Mouse (Mus musculus) gastrocnemius, adult 8-10 months (tissue): ENCODE measurements around the gene Medag. TPM values are rescaled to one million over a fixed set of nuclear protein-coding genes. Genes with fewer than 3 reads are reported as not detected.

Experiments
- DNase-seq, 2 experiments: peaks; one replicate each; pipeline ENCODE4 v3.0.0; 2022; ENCODE audit warnings: low spot score in 2 of 2
- total RNA-seq, 4 experiments: library from RNA; stranded (reverse); gene quantifications; 2 replicates each; pipeline ENCODE4 v1.2.4; 2022

Gene Medag
- total RNA-seq, 4 experiments from 2014 or later = 6.8 to 11.4 (median 9.4) TPM

DNA sequence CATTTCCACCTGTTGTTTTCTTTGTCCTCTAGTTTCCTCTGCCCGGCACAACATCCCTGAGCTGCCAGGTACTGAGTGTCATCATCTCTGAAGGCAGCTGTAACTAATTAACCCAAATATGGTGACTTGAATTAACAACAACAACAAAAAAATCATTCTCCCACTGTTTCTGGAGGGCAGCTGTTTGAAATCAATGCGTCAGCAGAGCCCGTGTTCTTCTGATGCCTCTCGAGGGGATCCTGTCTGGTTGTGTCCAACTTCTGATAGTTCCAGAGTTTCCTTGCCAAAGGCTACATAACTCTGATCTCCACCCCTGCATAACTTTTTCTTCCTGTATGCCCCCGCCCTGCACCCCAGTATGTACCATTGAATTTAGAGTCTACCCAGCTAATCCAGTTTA, 28.9 kb upstream of the Medag start:
- peak in 1 of 2 experiments; percentile 38 for DNase-seq

DNA sequence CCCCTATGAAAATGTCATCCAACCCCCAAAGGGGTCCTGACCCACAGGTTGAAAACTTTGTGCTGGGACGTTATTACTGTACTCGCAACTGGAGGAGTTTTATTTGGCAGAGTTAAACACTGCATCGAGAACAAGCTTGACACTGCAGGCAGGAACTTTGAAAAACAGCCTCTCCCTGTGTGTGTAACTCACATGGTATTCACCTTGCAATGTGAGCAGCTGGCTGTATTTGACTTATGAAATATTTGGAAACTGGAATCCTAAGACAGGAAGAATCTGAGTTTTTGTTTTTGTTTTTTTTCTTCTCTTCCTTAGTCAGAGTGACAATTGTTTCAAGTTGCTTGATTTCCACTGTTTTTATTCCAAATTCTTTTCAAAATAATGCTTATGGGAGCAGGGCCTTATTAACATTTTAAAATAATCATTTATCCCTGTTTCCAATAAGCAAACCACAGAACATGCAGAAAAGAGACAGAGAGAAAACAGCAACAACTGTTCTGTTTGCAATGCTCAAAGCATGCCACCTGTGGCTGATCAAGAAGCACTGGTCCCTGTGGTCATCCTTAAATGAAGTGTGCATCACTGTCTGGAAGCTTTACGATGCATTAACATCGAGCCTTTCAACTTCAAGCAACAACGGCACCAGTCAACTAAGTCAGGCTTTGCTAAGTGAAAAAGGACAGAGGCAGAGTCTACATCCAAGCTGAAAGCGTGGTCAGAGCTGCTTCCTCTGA, 26.2 kb upstream of the Medag start:
- no peak for DNase-seq

DNA sequence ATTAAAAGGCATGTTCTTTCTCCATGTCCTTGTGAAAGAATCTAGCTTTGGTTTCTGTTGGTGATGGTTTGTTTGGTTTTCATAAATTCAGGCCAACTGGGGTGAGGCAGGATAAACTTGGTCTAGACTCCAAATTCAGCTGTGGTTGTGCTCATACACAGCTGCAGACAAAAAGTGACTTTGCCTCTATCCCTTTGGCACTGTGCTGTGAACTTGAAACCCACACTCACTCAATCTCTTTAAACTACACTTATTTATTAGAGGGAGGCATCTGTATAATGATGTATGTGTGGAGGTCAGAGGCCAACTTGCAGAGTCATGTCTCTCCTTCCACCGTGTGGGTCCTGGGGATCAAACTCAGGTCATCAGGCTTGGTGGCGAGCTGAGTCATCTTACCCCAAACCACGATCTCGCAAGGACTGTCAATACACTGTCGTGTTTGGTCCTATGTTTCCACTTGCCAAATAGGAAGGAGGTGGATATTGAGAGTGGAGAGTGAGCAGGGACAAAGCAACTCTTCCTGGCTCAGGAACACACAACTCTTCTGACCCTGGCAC, 25.2 kb upstream of the Medag start:
- DNase-seq = no peak

DNA sequence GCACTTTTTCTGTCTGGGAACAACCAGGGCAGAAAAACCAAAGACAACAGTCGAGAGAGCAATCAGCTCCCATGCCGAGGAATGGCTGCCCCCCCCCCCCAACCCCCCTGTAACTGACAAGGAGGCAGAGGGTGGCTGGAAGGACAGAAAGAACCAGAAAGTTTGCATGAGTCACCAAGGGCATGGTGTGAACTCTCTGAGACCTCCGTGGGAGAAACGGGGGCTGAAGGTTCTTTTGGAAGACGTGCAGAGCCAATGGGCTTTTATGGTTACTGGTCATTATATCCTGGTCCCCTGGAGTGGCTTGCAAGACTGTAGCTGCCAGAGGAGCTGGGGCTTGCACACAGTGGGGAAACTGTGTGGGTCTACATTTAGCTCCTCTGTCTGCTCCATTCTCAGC, 22.6 kb upstream of the Medag start:
- no peak for DNase-seq

DNA sequence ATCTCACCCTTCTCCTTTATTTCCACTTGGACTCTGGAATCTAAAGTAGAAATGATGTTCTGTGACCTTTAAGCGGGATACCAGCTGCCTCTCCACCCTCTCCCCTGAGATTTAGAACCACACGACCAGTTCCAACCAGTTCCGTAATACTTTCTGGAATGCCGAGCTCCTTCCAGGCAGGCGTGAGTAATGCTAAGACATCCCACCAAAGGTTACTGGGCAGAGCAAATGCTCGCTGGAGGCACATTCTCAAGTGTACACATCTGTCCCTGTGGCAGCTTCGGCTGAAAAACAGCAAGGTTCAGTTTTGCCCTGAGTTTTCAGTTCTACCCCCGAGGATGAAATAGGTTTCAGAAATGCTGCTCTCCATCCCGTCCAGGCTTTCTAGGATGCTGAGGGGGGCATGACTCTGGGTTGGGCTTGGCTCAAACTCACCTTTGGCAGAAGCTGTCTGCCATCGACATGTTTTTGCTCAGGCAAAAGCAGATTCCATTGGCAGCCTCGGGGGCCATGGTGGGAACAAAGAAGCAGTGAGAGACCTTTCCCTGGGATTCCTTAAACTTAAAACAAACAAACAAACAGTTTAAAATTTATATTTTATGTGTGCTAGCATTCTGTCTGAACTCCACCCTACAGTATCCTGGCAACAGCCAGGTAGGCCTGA, 21.9 kb upstream of the Medag start:
- DNase-seq = peak; percentile 53 to 64

DNA sequence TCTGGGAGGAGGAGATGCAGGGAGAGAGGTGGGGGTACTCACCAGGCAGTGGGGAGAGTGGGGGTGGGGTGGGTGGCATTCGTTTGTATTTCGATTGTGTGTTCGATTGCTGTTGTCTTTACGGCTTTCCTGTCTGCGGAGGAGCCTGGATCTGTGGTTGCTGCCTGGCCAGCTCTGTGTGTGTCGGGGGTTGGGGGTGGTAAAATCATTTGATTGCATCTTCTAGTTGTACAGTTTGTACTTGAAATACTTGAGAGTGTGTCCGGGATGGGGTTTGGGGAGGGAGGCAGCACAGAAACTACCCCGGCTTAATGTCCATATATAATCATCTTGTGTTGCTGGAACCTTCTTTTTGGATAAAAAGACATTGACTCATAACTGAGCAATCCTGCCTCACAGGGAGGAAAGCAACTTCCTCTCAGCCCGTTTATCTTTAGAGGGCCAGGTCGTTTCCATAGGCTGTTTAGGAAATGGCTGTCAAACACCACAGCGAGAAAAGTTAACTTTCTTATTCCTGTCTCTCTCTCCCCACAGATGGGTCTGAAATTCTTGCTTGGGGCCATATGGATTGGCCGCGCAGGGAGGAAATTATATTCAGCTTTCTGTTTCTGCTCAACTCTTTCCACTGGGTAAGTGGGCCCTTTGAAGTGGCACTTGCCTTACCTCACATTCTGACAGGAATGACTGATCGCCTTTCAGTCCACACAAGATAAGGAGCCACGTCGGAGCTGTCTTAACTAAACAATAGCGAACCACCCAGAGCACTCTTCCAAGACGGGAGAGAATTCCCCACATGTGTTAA, 19.8 kb upstream of the Medag start:
- no peak for DNase-seq

DNA sequence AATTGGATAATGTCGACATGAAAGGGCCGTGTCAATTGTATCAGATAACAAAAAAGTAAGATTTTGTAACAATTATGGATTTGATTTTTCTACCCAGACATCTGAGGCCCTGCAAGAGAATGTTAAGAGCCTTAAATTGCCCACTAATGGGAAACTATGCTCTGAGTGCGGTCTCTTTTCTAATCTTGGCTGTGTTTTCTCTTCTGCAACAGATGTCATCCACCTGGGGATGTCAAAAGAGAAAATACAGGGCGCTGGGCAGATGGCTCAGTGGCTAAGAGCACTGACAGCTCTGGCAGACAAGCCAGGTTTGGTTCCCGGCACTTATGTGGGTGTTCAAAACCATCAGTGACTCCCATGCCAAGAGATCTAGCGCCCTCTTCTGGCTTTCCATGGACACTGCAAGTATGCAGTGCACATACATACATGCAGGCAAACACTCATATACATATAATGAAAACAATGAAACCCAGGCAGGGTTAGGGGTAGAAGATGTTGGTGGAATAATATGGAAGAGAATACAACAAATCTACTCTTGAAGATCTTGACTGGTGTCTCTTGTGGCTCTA, 19.0 kb upstream of the Medag start:
- no peak for DNase-seq

DNA sequence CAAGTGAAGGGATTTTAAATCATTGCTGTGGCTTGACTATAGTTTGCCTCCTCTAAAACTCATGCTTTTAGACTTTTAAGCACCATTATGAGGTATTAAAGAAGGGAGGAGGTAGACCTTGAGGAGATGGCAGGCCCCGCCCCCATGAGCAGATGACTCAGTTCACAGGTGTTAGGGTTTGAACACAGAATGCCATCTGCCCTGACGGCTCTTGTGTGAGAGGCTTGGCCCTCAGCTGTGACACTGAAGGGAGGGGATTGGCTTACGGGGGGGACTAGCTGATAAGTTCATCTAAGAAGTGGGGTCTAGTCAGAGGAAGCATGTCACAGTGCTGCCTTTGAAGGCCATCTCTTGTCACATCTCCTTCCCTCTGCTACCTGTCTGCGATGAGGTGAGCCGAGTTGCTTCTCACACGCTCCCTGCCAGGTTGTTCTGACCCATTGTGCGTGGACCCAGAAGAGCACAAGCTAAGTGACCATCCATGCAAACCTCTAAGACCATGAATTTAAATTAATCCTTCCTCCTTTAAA, 10.0 kb upstream of the Medag start:
- no peak for DNase-seq

DNA sequence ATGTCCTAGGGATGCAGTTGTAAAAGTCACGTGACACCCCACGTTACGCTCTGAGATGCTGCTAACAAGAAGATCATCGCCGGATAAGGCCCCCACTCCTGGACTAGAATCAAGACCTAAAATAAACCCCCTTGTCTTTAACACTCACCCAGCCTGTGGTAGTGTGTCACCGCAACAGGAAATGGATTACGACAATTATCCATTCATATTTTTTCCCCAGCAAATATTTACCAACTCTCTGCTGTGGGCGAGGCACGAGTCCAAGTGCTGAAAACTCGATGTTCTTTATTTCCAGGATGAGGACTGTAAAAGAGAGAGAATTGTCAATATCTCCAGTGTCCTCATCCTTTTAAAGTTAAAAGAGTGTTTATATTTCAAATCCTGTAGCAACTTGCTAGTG, 9.5 kb upstream of the Medag start:
- DNase-seq = no peak

DNA sequence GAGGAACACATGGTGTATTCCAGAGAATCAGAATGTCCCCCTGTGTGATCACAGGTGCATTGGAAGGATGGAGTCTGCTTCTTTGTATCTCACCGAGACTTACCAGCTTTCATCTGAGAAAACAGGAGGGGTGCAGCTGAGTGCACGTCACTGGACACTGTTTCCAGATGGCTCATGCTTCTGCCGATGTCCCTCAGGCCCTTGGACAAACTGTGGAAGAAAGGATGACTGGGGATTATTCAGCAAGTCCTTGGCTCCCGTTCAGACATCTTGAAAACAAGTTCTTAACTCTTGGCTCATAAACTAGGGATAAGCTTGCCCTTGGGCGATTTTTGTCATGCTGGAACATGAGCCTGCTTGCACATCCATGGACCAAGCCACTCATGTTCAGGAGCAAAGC, 8.2 kb upstream of the Medag start:
- DNase-seq = peak in 1 of 2 experiments; percentile 61

DNA sequence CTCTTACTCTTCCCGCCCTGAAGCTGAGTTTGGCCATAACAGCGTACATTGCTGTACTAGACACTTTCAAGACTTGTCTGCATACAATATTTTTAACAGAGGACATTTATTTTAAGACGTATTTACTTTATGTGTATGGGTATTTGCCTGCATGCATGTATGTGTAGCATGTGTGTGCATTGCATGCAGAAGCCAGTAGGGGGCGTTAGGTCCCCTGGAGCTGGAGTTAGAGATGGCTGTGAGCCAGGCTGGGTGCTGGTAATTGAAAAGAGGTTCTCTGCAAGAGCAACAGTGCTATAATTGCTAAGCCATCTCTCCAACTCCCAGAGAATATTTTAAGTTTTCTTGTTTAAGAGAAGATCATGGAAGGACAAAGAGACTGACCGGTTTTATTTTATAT, 6.8 kb upstream of the Medag start:
- no peak for DNase-seq

DNA sequence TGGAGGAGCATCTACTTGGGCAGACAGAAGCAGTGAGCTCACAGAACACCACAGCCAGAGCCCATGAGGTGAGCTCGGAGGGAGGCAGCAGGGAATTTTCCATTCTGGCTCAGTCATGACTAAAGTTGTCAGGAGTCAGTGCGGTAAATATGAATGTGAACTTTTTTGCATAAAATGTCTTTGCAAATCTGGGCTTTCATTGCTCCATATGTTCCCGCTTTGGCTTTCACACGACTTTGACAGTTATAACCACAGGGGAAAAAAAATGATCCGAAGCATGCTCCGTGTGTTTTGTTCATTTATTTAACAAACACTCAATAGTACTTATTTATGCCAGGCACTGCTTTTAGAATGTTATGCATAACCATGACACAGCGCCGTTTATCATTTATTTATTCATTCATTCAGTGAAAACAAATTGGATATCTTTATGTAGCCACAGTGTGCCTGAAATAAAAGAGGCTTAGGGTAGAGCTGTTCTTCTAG, 4.7 kb upstream of the Medag start:
- DNase-seq = no peak

DNA sequence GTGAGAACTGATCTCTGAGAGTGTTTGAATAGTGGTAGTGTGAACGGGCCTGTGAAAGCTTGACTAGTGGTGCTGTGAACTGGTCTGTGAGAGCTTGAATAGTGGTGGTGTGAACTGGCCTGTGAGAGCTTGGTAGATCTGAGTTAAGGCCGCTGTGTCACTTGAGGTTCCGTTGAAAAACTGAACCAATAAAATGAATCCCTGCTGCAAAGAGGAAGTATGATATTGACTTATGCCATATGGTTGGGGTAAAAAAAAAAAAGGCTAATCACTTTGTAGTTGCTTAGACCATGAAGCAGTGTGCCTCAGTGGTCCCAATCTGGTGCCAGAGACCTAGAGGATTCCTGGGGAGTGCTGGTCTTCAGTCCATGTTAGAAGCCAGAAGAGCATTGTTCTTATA, 2.0 kb upstream of the Medag start:
- DNase-seq = no peak

DNA sequence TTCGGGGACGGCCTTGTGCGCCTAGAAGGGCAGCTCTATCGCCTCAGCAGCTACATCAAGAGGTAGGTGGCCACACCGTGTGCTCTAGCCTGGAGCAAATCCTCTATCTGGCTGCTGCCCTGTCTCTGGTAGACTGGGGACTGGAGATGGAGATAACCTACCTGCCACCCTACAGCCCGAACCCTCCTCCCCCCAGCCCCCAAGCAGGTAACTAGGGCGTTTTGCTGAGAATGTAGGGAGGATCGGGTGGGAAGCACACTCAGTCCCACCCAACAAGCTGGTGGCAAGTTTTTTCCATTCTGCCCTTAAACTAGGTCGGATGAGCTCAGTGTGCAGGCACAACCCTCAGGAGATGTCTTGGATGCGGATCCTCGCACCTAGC, 636 bp downstream of the Medag start:
- no peak for DNase-seq

DNA sequence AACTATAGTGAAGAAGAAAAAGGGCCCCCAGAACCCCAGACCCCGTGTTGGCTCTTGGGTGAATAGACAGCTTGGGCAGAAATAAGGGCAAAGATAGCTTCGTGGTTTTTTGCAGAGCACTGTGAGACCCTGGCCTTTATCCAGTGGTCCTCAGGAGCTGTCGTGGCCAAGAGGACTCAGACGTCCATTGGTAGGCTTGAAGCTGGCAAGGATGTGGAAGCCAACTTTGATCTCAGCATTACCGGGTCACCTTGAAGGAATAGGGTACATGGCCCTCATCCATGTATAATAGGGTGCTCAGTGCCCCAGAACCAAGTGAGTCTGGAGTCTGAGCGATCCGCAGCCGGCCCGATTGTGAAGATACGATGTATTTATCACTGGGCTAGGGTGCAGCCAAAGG, 1.1 kb downstream of the Medag start:
- no peak for DNase-seq

DNA sequence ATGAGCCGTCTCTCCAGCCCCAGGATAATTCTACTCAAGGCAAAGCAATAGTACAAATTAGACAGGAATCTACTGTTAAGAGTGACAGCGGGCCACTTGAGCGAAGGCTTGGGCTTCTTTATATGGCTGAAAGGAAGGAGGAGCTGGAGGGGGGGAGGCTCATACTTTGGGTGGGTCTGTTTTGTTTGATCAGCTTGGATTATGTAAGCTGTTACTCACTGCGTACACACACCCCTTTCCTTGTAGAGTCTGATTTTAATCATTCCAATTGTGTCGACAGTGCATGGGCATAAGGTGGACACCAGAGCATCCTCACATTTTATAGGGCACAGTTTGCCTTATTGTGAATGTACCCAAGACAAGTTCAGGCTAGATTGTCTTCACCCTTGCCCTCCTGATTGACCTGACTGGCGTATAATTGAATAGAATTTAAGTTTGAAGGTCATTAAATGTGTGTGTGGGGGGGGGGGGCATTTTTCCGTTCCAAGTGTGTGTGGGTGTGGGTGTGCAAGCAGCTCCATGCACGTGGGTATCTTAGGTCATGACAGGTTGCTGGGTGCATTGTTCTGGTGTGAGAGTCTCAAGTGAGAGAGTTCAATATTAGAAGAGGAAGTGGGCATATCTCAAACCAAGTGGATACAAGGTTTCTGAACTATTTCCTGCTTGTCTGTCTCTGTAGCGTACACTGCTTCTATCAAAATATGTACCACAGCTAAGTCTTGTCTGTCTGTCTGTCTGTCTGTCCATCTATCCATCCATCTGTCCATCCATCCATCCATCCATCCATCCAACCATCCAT, 3.0 kb downstream of the Medag start:
- no peak for DNase-seq

DNA sequence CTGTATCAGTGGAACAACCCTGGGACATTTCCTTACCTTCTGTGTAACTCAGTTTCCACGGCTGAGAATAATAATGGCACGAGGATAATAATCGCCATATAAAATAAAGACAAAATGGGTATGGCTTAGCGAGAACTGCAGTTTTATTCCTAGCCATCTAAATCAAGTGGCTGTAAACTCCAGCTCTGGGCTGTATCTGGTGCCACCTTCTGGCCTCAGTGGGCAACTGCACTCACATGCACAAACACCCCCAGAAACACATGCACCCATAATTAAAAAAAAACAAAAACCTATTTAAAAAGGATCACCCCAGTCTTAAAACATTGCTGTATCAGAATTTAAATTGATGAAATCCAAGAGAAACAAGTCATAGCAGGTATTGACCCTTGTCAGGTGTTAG, 5.8 kb downstream of the Medag start:
- no peak for DNase-seq

DNA sequence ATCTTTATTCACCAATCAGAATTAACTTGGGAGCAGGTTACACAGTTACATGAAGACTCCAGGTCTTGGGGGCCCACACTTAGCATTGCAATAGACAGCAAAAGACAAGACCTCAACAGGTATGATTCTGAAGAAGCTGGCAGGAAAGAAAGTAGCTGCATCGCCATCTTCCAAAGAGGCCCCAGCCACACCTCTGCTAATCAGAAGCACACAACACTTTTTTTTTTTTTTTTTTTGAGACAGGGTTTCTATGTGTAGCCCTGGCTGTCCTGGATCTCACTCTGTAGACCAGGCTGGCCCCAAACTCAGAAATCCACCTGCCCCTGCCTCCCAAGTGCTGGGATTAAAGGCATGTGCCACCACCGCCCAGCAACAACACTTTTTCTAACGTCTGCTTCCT, 15.0 kb downstream of the Medag start:
- DNase-seq = no peak

DNA sequence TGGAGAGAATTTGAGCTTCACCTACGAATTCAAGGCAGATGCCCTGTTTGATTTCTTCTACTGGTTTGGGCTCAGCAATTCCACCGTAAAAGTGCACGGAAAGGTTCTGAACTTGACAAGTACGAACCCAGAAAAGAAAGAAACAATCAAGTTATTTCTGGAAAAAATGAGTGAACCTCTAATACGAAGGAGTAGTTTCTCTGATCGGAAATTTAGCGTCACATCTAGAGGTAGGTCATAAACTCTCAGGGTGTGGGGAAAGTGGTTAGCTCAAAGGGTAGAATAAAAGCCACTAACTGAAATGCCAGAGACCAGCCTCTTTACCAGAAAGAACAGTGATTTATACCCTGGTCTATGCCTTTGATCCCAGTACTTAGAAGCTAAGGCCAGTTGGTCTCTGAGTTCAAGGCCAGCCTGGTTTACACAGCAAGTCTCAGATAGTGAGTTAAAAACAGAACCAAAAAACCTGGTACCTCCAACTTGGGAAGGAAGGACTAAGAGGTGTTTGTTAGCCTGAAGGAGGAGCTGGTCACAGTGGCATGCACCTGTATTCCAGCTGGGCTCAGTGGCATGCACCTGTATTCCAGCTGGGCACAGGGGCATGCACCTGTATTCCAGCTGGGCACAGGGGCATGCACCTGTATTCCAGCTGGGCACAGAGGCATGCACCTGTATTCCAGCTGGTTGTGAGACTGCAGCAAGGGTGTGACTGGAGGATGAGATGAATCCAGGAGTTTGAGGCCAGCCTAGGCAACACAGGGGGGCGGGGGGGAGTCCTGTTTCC, 15.9 kb downstream of the Medag start:
- DNase-seq = no peak

DNA sequence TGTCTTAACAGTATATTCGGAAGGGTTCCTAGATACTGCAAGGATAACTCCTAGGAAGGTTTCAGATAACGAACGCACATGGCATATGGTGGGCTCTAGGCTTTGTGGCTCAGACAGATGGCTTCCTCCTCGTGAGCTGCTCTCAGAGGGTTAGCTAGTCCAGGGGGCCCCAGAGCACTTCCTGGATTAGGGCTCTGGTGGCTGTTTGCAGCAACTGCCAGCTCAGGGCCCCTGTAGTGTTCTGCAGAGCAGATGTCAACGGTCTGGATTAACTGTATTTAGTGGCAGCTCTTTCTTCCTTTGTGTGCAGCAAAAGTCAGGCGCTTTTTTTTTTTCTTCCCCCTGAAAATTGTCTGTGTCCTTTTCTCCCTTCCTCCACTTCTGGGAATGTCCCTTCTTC, 16.8 kb downstream of the Medag start:
- no peak for DNase-seq
